In the genomic region with DNA sequence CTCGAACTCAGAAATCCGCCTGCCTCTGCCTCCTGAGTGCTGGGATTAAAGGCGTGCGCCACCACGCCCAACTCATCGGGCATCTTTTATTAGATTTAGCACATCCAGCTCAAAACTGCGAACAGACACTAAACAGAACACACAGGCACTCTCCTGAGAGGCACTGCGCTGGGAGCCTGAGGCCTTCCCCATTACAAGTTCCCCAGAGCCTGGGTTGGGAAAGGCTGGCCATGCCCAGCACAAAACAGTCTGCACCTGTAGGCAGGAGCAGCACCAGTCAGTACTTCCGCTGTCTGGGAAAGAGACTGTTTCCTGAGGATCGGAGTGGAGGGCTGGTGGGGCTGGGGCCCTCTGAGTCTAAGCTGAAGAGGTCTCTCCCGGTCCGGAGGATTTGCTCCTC, we compare ENCODE assay signal across 10 mouse cellular contexts. TPM values are rescaled to one million over a fixed set of nuclear protein-coding genes. Genes with fewer than 3 reads are reported as not detected.
A peak's percentile ranks its signal among the peaks of the same experiment; 100 is the strongest.
DNase-seq lines count a peak whose midpoint lies in the region; ATAC-seq and TF ChIP-seq lines count a peak whose summit lies in the region.
"Had no signal": no experiment of that assay in that cellular context is flagged by ENCODE, and none has a peak within 500 bp of the region (broad histone marks: within the 10 kb centered on the region; RNA-seq: fewer than 3 reads in every experiment).

No protein-coding gene starts in this region.

- TF ChIP-seq EP300 in liver, postnatal 0 days (IDR thresholded peaks at IDR 0.05; ENCODE audit: low read depth), result no peak

- H3K27ac ChIP-seq in forebrain, embryonic 10.5 days, result peak overlapping the region; percentile 100
- H3K27ac ChIP-seq in forebrain, postnatal 0 days (ENCODE audit: low read depth, low read length), result no peak overlapping the region
- peak overlapping the region; percentile 99; the same call in 1 of the 2 replicates for H3K27ac ChIP-seq in layer of hippocampus, adult 2 months
- H3K27ac ChIP-seq in embryonic facial prominence, embryonic 13.5 days, result no peak overlapping the region
- 0 out of 2 replicates have a peak overlapping the region, but pooled peaks have one; percentile 3 for H3K27ac ChIP-seq in liver, postnatal 0 days (ENCODE audit: low read depth)

- H3K4me2 ChIP-seq in forebrain, postnatal 0 days (ENCODE audit: low read depth), result no peak overlapping the region
- H3K4me2 ChIP-seq in embryonic facial prominence, embryonic 13.5 days, result peak overlapping the region; percentile 92
- peak overlapping the region; percentile 84; the same call in 1 of the 2 replicates for H3K4me2 ChIP-seq in liver, postnatal 0 days (ENCODE audit: low read depth, low read length)

- H3K9ac ChIP-seq in forebrain, postnatal 0 days, result no peak overlapping the region
- H3K9ac ChIP-seq in embryonic facial prominence, embryonic 13.5 days, result peak overlapping the region; percentile 93
- H3K9ac ChIP-seq in liver, postnatal 0 days (replicated peaks), result no peak overlapping the region; the same call in 1 of the 2 replicates

- ATAC-seq in forebrain, postnatal 0 days, result no peak
- ATAC-seq in embryonic facial prominence, embryonic 13.5 days (ENCODE audit: insufficient number of reproducible peaks, insufficient read depth, low FRiP score, low TSS enrichment, low read depth), result no peak
- ATAC-seq in liver, postnatal 0 days, result no peak

- H3K27me3 ChIP-seq in forebrain, embryonic 10.5 days (ENCODE audit: poor library complexity, severe bottlenecking), result no peaks in the 10 kb centered on the region
- no peaks in the 10 kb centered on the region for H3K27me3 ChIP-seq in forebrain, postnatal 0 days (ENCODE audit: insufficient read depth, low read length)
- H3K27me3 ChIP-seq in embryonic facial prominence, embryonic 13.5 days, result no peaks in the 10 kb centered on the region
- H3K27me3 ChIP-seq in liver, postnatal 0 days (ENCODE audit: insufficient read depth, low read length), result no peaks in the 10 kb centered on the region

- TF ChIP-seq CTCF in forebrain, postnatal 0 days (IDR thresholded peaks at IDR 0.05; ENCODE audit: low read depth), result no peak
- no peak for TF ChIP-seq CTCF in layer of hippocampus, adult 2 months (conservative IDR thresholded peaks at IDR 0.05)
- no peak for TF ChIP-seq CTCF in liver, postnatal 0 days (IDR thresholded peaks at IDR 0.05; ENCODE audit: low read depth)

- peak overlapping the region; percentile 76 for H3K4me3 ChIP-seq in forebrain, embryonic 10.5 days
- H3K4me3 ChIP-seq in forebrain, postnatal 0 days (ENCODE audit: low read depth, low read length), result no peak overlapping the region
- H3K4me3 ChIP-seq in layer of hippocampus, adult 2 months, result no peak overlapping the region
- peak overlapping the region; percentile 72; the same call in 1 of the 2 replicates for H3K4me3 ChIP-seq in embryonic facial prominence, embryonic 13.5 days
- H3K4me3 ChIP-seq in liver, postnatal 0 days (ENCODE audit: low read depth, low read length), result no peak overlapping the region

- no peak for DNase-seq in forebrain, embryonic 10.5 days (ENCODE audit: extremely low spot score, low spot score)
- DNase-seq in forebrain, postnatal 0 days, result no peak
- no peak for DNase-seq in layer of hippocampus, adult 2 months (ENCODE audit: low spot score in 2 of 2)
- no peak for DNase-seq in layer of hippocampus, adult 9-11 months
- no peak for DNase-seq in liver, postnatal 0 days
- DNase-seq in adrenal gland, postnatal 10 days, result no peak
- DNase-seq in cerebellum, adult 11 months, result no peak

- peaks cover 53% of the 10 kb centered on the region for H3K36me3 ChIP-seq in forebrain, embryonic 10.5 days (replicated peaks)
- H3K36me3 ChIP-seq in forebrain, postnatal 0 days (ENCODE audit: insufficient read depth), result peaks cover 21% of the 10 kb centered on the region; the same call in 1 of the 2 replicates
- H3K36me3 ChIP-seq in embryonic facial prominence, embryonic 13.5 days, result peaks cover 54% of the 10 kb centered on the region
- peaks cover 8% of the 10 kb centered on the region; the same call in 1 of the 2 replicates for H3K36me3 ChIP-seq in liver, postnatal 0 days (replicated peaks; ENCODE audit: insufficient read depth, low read length)

- H3K9me3 ChIP-seq in forebrain, embryonic 10.5 days, result no peaks in the 10 kb centered on the region
- H3K9me3 ChIP-seq in forebrain, postnatal 0 days (ENCODE audit: low read length), result no peaks in the 10 kb centered on the region
- H3K9me3 ChIP-seq in embryonic facial prominence, embryonic 13.5 days, result no peaks in the 10 kb centered on the region
- H3K9me3 ChIP-seq in liver, postnatal 0 days (ENCODE audit: low read length), result no peaks in the 10 kb centered on the region

- peaks cover 61% of the 10 kb centered on the region for H3K4me1 ChIP-seq in forebrain, embryonic 10.5 days
- H3K4me1 ChIP-seq in forebrain, postnatal 0 days (ENCODE audit: insufficient read depth), result peaks cover 28% of the 10 kb centered on the region
- H3K4me1 ChIP-seq in embryonic facial prominence, embryonic 13.5 days, result peaks cover 49% of the 10 kb centered on the region
- H3K4me1 ChIP-seq in liver, postnatal 0 days (ENCODE audit: insufficient read depth), result peaks cover 35% of the 10 kb centered on the region

- 95% methylated on average over 12 of the region's 12 CpGs for WGBS in forebrain, embryonic 10.5 days
- WGBS in forebrain, postnatal 0 days, result 96% methylated on average over 12 of the region's 12 CpGs
- WGBS in embryonic facial prominence, embryonic 13.5 days, result 91% methylated on average over 12 of the region's 12 CpGs
- WGBS in liver, postnatal 0 days (ENCODE audit: insufficient replicate concordance), result 91% methylated on average over 12 of the region's 12 CpGs

RNA-seq across cellular contexts. Expression of a gene that starts 0.6 kb away (rescaled TPM):
- polyA plus RNA-seq in forebrain, embryonic 10.5 days (2016; fragmentation: Nextera tagmentation; extraction: Ambion mirVana), result 3.3 TPM in 2 replicates
- total RNA-seq in forebrain, postnatal 0 days (2014; rRNA removed), result 4.8 and 6.9 TPM in 2 replicates
- polyA plus RNA-seq in forebrain, postnatal 0 days (2015; fragmentation: Nextera tagmentation; extraction: Ambion mirVana), result 3.3 and 3.4 TPM in 2 replicates
- 10 to 100 TPM in 1 of 2 experiments, 1 to 10 TPM in 1; 8.0 to 10.1 TPM for total RNA-seq in layer of hippocampus, adult 2 months (2021)
- polyA plus RNA-seq in embryonic facial prominence, embryonic 13.5 days (2015; fragmentation: Nextera tagmentation; extraction: Ambion mirVana), result 5.3 and 7.1 TPM in 2 replicates
- 10.5 and 10.9 TPM in 2 replicates for polyA plus RNA-seq in liver, postnatal 0 days (2015; fragmentation: Nextera tagmentation; extraction: Ambion mirVana)
- total RNA-seq in adrenal gland, postnatal 10 days (2021), result 10 to 100 TPM; 55.7 to 60.9 TPM

RNA-seq across cellular contexts. Expression of a gene that starts 1.3 kb away (rescaled TPM):
- polyA plus RNA-seq in forebrain, embryonic 10.5 days (2016; fragmentation: Nextera tagmentation; extraction: Ambion mirVana), result not detected in 2 replicates
- total RNA-seq in forebrain, postnatal 0 days (2014; rRNA removed), result 3.8 TPM in 1 of 2 replicates, not detected in the other
- 1.0 TPM in 1 of 2 replicates, not detected in the other for polyA plus RNA-seq in forebrain, postnatal 0 days (2015; fragmentation: Nextera tagmentation; extraction: Ambion mirVana)
- under 1 TPM in 1 of 2 experiments, not detected in 1; 0.90 TPM for total RNA-seq in layer of hippocampus, adult 2 months (2021)
- polyA plus RNA-seq in embryonic facial prominence, embryonic 13.5 days (2015; fragmentation: Nextera tagmentation; extraction: Ambion mirVana), result 0.47 TPM in 1 of 2 replicates, not detected in the other
- 0.26 TPM in 1 of 2 replicates, not detected in the other for polyA plus RNA-seq in liver, postnatal 0 days (2015; fragmentation: Nextera tagmentation; extraction: Ambion mirVana)
- total RNA-seq in adrenal gland, postnatal 10 days (2021), result not detected
- total RNA-seq: common myeloid progenitor, adult 5-6 weeks; gastrocnemius, postnatal 36 days had no signal

RNA-seq across cellular contexts. Expression of a gene that starts 2.2 kb away (rescaled TPM):
- polyA plus RNA-seq in forebrain, embryonic 10.5 days (2016; fragmentation: Nextera tagmentation; extraction: Ambion mirVana), result 92.7 and 121 TPM in 2 replicates
- total RNA-seq in forebrain, postnatal 0 days (2014; rRNA removed), result 19.2 and 21.9 TPM in 2 replicates
- 18.1 and 31.6 TPM in 2 replicates for polyA plus RNA-seq in forebrain, postnatal 0 days (2015; fragmentation: Nextera tagmentation; extraction: Ambion mirVana)
- 10 to 100 TPM; 17.4 to 43.4 TPM for total RNA-seq in layer of hippocampus, adult 2 months (2021)
- 50.4 and 53.7 TPM in 2 replicates for polyA plus RNA-seq in embryonic facial prominence, embryonic 13.5 days (2015; fragmentation: Nextera tagmentation; extraction: Ambion mirVana)
- 12.2 and 13.8 TPM in 2 replicates for polyA plus RNA-seq in liver, postnatal 0 days (2015; fragmentation: Nextera tagmentation; extraction: Ambion mirVana)
- total RNA-seq in adrenal gland, postnatal 10 days (2021), result 10 to 100 TPM; 10.1 to 19.1 TPM
- total RNA-seq: common myeloid progenitor, adult 5-6 weeks had no signal

RNA-seq across cellular contexts. Expression of a gene that starts 5.9 kb away (rescaled TPM):
- polyA plus RNA-seq in forebrain, embryonic 10.5 days (2016; fragmentation: Nextera tagmentation; extraction: Ambion mirVana), result 32.6 and 46.7 TPM in 2 replicates
- total RNA-seq in forebrain, postnatal 0 days (2014; rRNA removed), result 49.1 and 53.6 TPM in 2 replicates
- 36.7 and 42.2 TPM in 2 replicates for polyA plus RNA-seq in forebrain, postnatal 0 days (2015; fragmentation: Nextera tagmentation; extraction: Ambion mirVana)
- 10 to 100 TPM; 53.6 to 62.4 TPM for total RNA-seq in layer of hippocampus, adult 2 months (2021)
- 83.4 and 89.6 TPM in 2 replicates for polyA plus RNA-seq in embryonic facial prominence, embryonic 13.5 days (2015; fragmentation: Nextera tagmentation; extraction: Ambion mirVana)
- 4.5 and 7.8 TPM in 2 replicates for polyA plus RNA-seq in liver, postnatal 0 days (2015; fragmentation: Nextera tagmentation; extraction: Ambion mirVana)
- total RNA-seq in adrenal gland, postnatal 10 days (2021), result 10 to 100 TPM; 17.7 to 22.5 TPM

RNA-seq across cellular contexts. Expression of a gene that starts 6.0 kb away (rescaled TPM):
- 3.5 and 4.0 TPM in 2 replicates for polyA plus RNA-seq in forebrain, embryonic 10.5 days (2016; fragmentation: Nextera tagmentation; extraction: Ambion mirVana)
- 68.2 and 77.8 TPM in 2 replicates for total RNA-seq in forebrain, postnatal 0 days (2014; rRNA removed)
- polyA plus RNA-seq in forebrain, postnatal 0 days (2015; fragmentation: Nextera tagmentation; extraction: Ambion mirVana), result 84.1 and 84.3 TPM in 2 replicates
- total RNA-seq in layer of hippocampus, adult 2 months (2021), result 100 to 1,000 TPM; 243 to 275 TPM
- polyA plus RNA-seq in embryonic facial prominence, embryonic 13.5 days (2015; fragmentation: Nextera tagmentation; extraction: Ambion mirVana), result 13.1 and 16.9 TPM in 2 replicates
- polyA plus RNA-seq in liver, postnatal 0 days (2015; fragmentation: Nextera tagmentation; extraction: Ambion mirVana), result 0.18 TPM in 1 of 2 replicates, not detected in the other
- total RNA-seq in adrenal gland, postnatal 10 days (2021), result 1 to 10 TPM; 3.1 to 5.8 TPM

Comparison
In these comparisons a context has a peak if more than half of its experiments do, and no peak if none do; other contexts are left out.
1. H3K27ac ChIP-seq: peak in forebrain, embryonic 10.5 days (single experiment), layer of hippocampus, adult 2 months (single experiment) and liver, postnatal 0 days (single experiment); none in forebrain, postnatal 0 days (single experiment) and embryonic facial prominence, embryonic 13.5 days (single experiment).
2. H3K4me3 ChIP-seq: peak in forebrain, embryonic 10.5 days (single experiment) and embryonic facial prominence, embryonic 13.5 days (single experiment); none in forebrain, postnatal 0 days (single experiment), layer of hippocampus, adult 2 months (single experiment) and liver, postnatal 0 days (single experiment).